Mouse (Mus musculus) lung, postnatal 36 days (tissue): Measurements from ENCODE around the gene Zkscan16.

Experiments
- DNase-seq: peaks from one replicate; pipeline ENCODE4 v3.0.0; 2022; ENCODE audit warnings: mixed read lengths

Zkscan16 gene

DNA sequence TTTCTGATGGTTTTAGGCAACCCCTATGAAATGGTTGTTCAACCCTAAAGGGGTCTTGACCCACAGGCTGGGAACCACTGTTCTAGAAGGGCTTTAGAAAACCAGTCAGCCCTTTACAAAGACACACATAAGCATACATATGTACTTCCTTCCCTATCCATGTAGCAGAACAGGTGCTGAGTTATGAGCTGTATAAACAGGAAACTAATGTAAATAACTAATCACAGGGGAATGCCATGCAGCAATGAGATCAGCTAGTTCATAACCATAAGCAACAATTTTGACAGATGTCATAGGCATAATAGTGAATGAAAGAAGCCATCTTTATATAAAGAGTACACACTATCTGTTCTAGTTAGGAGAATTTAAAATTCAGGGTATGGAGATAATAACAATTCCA is 1.8 kb upstream of the Zkscan16 start:
- no peak for DNase-seq

DNA sequence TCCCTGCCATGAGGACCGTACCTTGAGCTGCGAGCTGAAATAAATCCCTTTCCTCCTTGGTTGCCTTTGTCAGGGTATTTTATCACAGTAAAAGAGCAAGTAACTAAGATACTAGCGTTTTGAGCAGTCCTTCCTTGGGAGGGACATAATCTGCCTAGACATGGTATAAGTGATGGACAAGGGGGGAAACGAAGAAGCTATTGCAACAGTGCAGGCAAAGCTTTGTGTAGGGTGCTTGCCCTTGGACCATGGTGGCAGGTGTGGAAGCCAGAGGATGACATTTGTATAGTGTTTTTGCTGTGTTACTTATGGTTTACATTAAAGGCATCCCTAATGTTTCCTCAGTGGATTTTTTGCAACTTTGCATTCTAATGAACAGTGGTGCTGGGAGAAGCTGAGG is 486 bp upstream of the Zkscan16 start:
- no peak for DNase-seq

DNA sequence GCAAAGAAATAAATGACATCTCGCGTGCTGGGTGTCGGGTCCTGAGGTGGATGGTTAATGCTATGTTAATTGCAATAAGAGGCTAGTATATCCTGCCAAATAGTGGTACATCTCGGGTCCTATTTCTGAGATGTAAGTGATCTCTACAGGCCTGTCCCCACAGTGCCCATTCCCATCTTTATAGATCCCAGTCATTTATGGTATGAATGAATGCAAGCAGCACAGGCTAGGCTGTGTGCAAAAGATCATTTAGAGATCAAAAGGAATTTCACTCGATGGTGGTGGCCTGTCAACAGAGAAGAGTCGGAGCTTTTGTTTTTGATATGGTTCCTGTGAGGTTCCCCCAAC is 752 bp downstream of the Zkscan16 start:
- no peak for DNase-seq

DNA sequence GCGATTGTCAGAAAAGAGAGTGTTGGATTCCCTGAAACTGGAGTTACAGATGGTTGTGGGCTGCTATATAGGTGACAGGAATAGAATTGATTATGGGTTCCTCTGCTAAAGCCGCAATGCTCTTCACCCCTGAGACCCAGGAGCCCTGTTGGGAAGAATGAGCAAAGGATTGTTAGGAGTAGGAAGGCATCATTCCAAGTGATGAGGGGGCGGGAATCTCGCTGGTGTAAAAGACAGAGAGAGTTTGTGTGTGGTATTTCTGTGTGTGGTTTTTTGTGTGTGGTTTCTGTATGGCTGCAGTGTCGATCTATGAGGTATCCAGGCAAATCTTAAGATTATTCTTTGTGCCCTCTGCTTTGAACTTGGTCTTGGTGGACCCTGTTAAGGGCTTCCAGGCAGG is 1.3 kb downstream of the Zkscan16 start:
- DNase-seq, result no peak

DNA sequence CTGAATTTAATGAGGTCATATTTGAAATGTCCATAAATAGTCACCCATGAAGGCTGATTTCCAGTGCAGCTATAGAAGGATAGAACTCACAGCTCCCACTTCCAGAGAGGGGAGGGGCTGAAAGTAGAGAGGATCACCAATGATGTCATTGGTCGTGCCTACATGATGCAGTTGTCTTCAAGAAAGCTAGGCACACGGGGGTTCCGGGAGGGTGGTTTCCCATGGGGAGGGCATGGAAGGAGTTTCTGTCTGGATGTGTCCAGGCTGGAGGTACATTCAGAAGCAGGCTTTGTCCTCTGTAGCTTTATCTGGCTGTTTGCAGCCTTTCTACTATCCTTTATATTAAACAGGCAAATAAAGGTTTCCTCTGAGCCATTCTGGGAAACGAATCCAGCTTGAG is 5.0 kb downstream of the Zkscan16 start:
- DNase-seq, result no peak

DNA sequence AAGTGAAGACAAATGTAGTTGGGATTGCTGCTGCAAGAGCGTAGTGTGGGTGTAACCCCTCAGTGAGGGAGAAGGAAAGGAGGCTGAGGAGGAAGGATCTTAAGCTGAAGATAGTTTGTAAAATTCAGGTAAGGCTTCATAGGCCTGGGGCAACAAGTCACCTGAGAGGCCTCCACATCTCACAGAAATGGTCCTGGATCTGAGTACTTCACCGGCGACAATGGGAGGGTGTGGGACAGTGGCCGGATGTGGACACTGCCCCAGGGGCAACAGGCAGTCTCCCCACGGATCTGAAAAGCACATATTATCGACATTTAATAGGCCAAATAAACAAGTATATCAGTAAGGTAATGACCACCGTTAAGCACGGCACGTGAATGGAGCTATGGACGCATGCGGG is 9.2 kb downstream of the Zkscan16 start:
- DNase-seq, result no peak

DNA sequence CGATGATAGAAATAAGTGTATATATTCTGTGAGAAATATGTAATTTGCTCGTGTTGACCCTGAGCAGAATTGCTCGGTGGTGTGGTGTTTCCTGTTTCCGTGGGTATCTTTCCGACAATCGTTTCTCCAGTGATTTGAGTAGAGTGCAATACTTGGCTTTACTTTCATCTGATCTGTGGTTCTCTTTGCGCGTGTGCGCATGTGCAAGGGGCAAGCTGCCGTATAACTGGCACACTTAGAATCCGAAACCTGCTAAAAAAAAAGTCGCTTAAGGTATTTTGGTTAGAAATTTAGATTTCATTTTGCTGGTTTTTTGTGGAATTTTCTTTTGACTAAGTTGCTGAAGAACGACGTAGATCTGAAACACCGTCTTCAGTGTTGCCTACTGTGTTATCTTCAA is 18.3 kb downstream of the Zkscan16 start:
- DNase-seq, result no peak

DNA sequence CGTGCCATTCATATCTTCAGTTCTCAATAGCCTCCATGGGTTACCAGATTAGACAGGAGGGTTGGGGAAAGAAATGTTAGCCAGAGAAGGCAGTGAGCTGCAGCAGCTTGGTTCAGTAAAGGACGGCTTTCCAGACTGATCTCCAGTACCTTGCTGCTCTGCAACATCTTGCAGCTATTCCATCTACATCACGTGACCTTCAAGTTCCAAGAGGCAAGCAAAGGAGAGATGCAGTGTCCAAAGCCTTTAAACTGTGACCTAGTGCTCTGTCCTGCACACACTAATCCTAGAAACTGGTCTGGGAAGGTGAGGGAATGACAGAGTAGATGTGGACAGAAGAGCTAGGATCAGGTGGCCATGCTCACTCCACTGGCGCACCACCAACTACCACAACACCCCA is 19.8 kb downstream of the Zkscan16 start:
- DNase-seq, result no peak

DNA sequence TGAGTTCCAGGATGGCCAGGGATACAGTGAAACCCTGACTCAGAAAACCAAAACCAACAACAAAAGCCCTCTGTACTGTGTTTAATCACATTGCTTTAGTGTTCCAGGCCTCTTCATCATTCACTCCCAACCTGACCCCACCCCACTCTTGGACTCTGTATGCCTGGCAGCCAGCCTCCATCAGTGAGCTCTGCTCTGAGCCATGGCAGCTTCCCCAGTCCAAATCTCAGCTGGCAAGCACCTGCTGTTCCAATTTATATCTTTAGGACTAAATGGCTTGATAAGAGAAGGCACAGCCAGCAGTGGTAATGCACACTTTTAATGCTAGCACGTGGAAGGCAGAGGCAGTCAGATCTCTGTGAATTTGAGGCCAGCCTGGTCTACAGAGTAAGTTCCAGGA is 21.7 kb downstream of the Zkscan16 start:
- DNase-seq, result no peak

DNA sequence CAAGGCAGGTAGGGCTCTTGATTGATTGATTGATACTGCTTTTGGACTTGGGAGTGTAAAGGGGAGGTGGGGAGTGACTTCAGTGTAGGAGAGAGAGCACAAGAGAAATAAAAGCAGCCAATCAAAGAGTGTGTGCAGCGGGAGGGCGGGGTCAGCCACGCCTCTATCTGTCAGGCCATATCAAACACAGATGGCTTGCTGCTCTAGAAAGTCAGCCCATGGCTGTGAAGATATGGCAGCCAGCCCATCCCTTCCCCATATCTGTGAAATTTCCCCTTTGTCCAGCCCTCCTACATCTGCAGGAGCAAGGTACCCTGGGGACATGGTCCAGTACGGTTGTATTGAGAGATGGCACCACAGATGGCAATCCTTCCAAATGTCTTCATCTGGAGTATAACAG is 27.2 kb downstream of the Zkscan16 start:
- no peak for DNase-seq

DNA sequence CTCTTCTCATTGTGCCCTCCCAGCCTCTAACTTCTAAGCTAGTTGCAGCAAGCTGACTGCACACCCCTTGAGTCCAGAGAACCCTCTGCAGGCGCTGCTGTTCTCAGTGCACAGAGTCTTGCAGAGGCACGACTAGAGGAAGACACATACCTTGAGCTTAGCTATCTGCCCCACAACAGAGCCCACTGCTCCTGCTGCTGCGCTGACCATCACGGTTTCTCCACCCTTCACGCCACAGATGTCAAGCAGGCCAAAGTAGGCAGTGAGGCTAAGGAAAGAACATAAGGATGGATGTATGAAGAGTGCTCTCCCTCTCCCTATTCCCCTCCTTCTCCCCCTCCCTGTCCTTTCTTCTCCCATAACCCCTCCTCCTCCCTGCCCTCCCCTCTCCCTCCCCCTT is 32.3 kb downstream of the Zkscan16 start:
- DNase-seq, result no peak

DNA sequence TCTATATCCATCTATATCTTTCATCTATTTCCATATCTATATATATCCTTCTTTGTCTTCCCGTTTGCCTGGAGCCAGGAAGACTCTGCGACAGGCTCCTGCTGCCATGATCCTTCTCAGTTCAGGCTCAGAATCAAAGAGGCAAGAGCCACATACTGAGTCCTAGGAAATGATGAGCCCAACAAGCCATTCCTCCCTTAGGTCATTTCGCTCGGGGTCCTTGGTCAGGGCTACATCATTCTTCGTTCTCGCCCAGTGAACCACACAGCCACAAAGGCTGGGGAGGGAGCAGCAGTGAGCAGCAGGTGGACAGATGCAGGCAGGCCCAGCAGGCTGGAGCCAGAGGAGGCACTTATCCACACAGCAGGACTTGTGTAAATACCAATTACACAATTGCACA is 38.0 kb downstream of the Zkscan16 start:
- DNase-seq, result no peak

DNA sequence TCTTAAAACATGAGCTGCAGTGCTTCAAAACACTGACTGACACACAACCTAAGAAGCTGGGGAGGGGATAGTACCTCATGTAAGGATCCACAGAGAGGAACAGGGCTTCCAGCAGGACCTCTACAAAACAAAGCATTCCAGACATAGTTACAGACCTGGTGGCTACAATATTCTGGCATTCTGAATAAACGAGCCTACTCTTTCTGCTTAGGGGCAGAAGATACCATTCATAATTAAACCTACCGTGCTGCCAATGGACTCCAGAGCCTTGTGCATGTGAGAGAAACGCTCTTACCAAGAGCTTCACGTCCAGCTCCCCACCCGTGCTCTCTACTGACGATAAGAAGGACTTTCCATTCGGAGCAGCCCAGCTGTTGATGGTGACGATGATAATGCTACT is 39.4 kb downstream of the Zkscan16 start:
- no peak for DNase-seq

DNA sequence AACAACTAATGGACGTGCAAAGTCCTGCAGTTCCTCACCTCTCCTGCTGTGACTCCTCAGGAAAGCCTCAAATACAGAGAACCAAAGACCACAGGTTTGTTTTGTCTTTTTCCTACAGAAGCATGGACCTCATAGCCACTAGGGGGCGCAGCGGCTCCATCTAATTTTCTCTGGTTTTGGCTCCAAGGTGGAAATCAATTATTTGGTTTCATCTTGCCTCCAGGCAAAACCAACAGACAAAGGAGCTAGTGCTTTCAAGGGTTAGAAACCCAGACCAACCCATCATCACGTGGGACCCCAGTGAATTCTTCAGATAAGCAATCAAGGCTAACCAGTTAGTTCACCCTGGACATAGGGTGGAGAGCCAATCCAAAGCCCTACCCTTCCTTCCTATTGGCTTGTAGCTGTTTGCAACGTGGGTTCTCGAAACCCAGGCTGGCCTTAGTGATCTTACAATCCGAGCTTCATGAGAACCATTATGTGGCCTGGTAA is 41.8 kb downstream of the Zkscan16 start:
- DNase-seq, result peak; percentile 92

DNA sequence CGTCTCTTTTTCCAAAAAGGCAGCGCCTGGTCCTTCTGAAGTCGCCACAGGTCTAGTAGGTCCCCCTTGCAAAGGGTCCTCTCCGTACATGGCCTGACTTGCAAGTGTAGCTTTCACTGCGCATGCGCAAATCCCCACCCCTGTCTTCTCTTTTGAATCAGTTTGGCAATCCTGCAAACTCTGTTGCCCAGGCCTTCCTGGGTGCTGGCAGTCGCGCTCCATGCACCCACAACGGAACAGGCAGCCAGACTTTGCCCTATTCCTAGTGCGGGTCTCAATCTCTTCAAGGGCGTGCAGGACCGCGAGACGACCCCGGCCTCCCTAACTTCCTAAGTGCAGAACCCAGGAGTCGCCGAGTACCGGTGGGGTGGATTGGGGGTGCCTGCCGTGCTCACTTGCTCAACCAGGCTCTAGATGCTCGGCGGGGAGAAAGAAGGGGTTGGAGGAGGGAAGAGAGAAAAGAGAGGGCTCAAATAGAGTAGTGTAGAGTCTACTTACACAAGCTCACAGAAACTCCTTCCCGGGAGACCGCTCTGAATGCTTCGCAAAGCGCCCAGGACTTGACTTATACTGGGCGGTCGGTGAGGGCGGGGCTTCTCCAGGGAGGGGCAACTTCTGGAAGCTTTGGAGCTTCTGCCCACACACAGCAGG is 43.2 kb downstream of the Zkscan16 start, which contains the start of gene Ptgr1:
Gene Ptgr1, minus strand, starts transcription at position 580 of the 651 bp plus-strand sequence.
- peak; percentile 93 for DNase-seq

DNA sequence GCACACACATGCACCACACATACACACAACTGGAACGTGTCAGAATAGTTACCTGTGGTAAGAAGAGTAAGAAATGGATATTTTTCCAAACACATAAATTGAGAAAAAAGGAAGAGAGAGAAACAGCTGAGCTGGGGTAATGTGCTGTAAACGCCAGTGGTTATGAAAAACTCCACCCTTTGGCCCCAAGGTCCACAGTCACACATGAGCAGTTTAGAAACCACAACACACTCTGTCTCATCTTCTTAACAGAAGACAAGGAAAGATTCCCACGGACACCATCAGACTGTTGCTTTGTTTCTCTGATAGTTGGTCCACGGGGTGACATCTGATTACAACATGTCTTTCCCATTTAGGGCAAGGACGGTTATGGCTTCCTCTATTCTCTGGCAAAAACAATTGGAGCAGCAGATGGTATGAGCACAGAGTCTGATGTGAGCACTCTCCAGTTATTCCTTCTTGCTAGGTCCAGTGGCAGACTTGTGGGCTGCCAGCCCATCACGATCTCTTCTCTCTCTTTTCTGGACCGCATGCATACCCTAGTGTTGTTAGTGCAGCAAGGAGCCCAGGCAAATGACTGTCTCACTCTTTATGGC is 46.0 kb downstream of the Zkscan16 start:
- DNase-seq, result no peak

DNA sequence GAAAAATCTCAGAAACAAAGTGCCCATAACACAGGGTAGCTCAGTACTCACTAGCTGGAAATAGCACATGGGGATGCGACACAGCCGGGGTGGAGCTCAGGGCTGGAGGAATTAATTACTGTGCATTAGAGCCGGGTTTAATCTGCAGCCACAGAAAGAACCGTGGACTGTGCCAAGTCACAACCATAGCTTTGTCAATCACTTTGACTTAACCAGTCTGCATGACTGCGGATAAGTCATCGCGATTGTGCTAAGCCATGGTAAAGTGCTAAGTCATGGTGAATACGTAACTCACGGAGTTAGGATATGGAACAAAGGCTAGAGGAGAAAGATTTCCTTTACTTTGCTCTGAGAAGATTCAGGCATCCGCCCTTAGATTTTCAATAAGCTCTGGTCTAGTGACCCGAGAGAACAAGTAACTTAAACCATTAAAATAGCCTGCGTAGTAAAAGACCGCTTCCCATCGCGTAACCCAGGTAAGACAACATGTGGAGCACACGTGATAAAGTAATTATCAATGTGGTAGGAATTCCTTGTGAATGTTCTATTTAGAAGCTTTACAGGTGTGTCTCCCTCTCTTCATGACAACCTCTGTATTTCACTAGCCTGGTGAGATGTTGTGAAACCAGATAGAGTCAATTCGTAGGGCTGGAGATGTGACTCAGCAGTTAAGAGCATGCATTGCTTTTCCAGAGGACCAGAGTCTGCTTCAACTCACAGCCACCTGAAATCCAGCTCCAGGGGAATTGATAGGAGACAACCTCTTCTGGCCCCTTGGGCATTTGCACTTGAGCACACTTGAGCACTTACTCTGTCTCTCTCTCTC is 47.4 kb downstream of the Zkscan16 start:
- DNase-seq, result no peak

DNA sequence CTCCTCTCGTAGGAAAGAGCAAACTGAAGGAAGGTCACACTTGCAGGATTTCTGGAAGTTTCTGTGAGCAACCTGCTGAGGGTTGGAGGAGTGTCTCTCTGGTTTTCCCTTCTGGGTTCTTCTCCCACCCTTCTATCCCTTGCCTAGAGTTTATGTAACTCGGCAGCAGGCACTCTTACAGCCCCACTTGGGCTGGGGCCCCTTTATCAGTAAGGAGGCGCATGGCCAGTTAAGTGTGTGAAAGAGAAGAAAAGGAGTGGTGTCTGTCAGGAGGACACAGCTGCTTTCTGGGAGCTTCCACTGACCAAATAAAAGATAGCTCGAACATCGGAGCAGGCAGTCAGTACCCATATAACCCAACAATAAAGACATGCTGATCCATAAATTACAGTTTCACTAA is 48.8 kb downstream of the Zkscan16 start:
- DNase-seq, result no peak

DNA sequence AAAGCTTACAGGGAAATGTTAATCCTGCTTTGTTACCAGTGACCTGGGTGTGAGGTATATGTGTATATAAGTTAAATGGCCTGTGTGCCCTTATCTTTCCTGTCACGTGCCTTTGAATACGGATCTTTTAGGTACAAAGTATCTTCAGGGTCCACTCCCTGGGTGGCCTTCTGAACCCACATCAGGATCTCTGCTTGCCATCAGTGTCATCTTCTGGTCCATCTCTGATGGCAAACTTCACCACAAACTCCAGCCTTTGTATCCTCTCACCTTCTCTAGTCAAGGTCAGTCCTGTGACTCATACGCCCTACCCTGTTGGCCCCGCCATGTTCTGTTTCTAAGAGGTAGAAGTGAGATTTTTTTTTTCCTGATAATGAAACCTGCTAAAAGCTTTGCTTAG is 51.3 kb downstream of the Zkscan16 start, which contains the start of gene Dnajc25:
Gene Dnajc25, plus strand, starts transcription at position 301 of the 400 bp plus-strand sequence.
- DNase-seq, result no peak

DNA sequence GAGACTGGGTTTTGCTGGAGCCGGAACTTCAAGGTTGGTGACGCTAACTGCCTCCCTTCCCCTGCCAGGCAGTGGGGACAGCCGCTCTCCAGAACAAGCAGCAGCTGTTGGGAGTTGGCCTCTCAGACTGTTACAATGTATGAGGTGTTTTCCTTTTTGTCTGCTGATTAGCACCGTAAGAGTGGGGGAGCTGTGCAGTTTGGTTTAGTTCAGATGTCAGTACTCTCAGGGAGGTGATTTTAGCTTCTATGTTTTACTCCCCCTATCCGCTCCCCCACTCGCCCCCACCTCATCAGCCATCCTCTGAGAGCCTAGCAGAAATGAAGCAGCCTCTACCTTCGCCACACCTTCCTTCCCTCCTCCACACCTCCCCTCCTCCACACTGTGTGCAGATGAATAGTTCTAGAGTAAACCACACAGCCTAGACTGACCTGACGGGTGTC is 51.8 kb downstream of the Zkscan16 start:
- DNase-seq, result no peak

DNA sequence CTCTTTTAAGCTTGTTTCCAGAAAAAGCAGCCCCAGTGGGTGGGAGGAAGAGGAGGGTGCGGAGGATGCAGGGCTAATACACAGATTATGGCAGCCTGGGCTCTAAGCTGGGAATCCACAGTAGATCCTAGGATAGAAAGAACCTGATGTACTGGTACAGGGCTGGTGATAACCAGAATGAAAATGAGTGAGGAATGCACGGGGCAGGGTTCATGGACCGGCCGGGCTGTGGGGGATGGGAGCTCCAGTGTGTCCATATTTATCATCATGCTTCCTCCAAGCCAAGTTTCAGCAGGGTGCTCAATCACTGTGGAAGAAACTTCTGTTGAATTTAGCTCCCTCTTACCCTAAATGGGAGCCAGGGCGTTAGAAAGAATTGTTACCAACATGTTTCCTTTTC is 53.7 kb downstream of the Zkscan16 start:
- DNase-seq, result no peak

DNA sequence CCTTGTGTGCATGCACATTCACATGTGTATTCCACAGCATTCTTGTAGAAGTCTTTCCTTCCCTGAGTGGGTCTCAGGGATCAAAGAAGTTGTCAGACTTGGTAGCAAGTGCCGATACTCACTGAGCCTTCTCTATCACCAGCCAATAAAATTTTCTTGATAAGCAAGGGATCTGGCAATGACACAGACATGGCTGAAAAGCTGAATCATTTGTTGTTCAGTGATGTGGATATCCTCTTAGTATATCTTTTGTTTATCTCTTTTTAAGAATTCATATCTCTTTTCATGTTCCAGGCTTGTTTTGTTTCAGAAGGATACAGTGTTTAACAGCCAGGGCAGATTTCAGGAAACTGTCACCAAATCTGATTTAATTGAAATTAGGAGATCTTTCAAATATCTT is 55.3 kb downstream of the Zkscan16 start:
- DNase-seq, result no peak

DNA sequence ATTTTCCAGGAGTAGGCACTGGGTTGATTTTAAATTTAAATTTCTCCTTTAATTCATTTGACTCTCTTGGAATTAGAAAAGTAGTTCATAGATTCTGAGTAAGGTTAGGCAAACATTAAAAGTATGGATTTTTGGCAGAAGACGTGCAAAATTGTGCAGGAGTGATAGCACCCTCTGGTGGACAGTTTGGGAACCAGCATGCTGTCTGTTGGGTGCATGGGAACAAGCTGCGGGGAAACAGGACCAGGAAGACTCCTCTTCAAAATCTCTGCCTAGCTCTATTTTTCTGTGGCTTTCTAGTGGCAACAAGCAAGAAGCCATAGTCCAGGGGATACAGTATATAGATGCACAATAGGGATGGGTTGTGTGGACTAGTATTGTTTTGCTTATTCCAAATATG is 56.3 kb downstream of the Zkscan16 start:
- DNase-seq, result peak; percentile 86

DNA sequence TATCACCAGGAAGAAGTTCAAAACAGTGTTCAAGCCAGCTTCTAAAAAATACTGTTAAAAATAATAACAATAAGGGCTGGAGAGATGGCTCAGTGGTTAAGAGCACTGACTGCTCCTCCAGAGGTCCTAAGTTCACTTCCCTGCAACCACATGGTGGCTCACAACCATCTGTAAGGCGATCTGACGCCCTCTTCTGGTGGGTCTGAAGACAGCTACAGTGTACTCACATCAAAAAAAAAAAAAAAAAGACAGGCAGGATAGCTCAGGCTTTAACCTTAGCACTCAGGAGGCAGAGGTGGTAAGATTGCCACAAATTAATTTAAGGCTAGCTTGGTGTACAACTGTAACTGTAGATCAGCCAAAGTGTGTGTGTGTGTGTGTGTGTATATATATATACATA is 57.2 kb downstream of the Zkscan16 start:
- DNase-seq, result peak; percentile 58
